Mouse (Mus musculus) embryonic facial prominence, embryonic 10.5 days (tissue): ENCODE measurements at regions not wholly inside any gene's neighbourhood (a gene's known extent, or its start where the extent isn't known, plus 50 kb on each side); places are given as distances from the start of the nearest gene placed in this dataset.

Experiments
- DNase-seq: peaks from one replicate; pipeline ENCODE4 v3.0.0-alpha.2; 2017; ENCODE audit warnings: low spot score
- H3K27ac ChIP-seq: fragments of 300-500 bp; sonication (generic); replicated peaks from 2 replicates; pipeline ENCODE4 v1.5.1; 2016; ENCODE audit warnings: mild to moderate bottlenecking
- H3K27me3 ChIP-seq: fragments of 300-500 bp; sonication (generic); replicated peaks from 2 replicates; pipeline ENCODE4 v1.6.1; 2016; ENCODE audit warnings: low read depth, mild to moderate bottlenecking; ENCODE audit not compliant: poor library complexity, severe bottlenecking
- H3K36me3 ChIP-seq: fragments of 300-500 bp; sonication (generic); replicated peaks from 2 replicates; pipeline ENCODE4 v1.6.1; 2016; ENCODE audit warnings: mild to moderate bottlenecking, moderate library complexity
- H3K4me1 ChIP-seq: fragments of 300-500 bp; sonication (generic); 2 replicates; pipeline ENCODE4 v1.6.1; 2016
- H3K4me3 ChIP-seq: fragments of 300-500 bp; sonication (generic); 2 replicates; pipeline ENCODE4 v1.5.1; 2016; ENCODE audit warnings: mild to moderate bottlenecking, moderate library complexity
- H3K9me3 ChIP-seq: fragments of 300-500 bp; sonication (generic); 2 replicates; pipeline ENCODE4 v1.6.1; 2016; ENCODE audit warnings: mild to moderate bottlenecking
- WGBS: fragments of 180-500 bp; shearing (Covaris S2); methylation state at CpG from one replicate; pipeline ENCODE4 v1.1.7; 2016; 5-methylcytosine and 5-hydroxymethylcytosine counted together

DNA sequence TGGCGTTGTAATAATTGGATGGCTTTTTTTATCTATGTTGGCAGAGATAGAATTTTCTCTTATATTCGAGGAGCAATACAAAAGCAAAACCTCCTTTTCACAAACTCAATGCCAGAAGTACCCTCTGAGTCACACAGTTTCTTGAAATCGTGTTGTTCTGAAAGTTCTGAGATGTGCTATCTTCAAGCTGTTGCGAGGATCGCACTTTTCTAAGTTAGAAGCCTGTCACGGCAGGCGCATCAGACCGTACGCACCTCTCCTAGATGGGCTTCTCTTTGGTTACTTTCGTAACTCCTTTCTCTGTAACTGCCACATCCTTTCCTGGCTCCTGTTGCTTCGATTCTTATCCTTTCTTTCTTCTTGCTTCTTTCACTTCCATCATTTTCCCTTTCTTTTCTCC lies 271.2 kb upstream of the Arrdc3 start:
- Histone ChIP-seq H3K27ac (no peak overlapping the region), H3K27me3 (no peaks in the 10 kb centered on the region), H3K36me3 (no peaks in the 10 kb centered on the region), H3K4me1 (no peaks in the 10 kb centered on the region), H3K4me3 (no peak overlapping the region), H3K9me3 (no peaks in the 10 kb centered on the region)
- WGBS, result 88% methylated on average over 11 of the region's 11 CpGs
- no peak for DNase-seq

DNA sequence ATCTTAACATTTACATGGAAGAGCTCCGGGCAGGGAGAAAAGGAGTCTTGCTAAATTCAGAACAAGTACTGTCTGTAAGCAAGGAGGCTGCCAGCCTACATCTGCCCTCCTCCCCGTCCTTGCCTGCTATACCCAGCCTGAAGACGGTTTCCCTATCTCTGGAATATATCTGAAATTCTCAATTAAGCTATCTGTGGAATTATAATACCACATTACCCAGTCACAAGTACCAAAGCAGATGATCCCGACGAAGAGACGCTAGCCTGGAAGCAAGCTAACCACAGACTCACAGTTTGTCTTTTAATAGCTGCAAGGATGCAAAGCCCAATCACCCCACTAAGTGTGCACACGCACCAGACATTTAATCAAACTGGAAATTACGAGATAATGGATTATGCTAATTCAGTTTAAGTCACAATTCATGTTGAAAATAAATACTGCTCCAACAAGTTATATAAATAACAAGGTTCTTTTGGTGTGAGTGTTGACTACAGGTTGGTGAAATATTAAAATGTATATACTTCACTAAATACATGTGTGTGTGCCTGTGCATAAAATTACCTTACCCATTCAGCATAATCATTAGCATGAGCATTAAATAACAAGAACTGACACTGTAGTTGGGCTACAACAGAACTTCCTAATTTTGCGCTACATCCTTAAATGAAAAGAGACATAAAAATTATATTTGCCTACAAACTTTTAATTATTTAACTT lies 269.9 kb upstream of the Arrdc3 start:
- no peaks in the 10 kb centered on the region for H3K9me3 ChIP-seq
- H3K4me3 ChIP-seq, result no peak overlapping the region
- 83% methylated on average over 9 of the region's 9 CpGs for WGBS
- no peaks in the 10 kb centered on the region for H3K4me1 ChIP-seq
- no peak for DNase-seq
- no peak overlapping the region for H3K27ac ChIP-seq
- H3K36me3 ChIP-seq, result no peaks in the 10 kb centered on the region
- H3K27me3 ChIP-seq, result no peaks in the 10 kb centered on the region

DNA sequence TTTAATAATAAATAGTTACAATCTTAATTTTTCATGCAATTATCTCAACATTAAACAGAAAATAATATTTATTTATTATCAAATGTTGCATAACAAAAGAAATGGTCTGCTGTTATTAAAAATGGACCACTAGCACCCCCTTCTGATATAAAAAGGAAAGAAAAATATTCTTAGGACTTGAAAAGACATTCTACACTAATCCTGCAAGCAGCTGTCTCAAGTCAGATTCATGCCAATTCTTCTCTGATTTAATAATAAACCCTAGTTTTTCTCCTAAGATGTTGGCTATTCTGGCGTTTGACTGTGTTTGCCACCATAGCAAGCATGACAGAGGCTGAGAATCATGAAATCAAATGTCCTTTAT lies 269.3 kb upstream of the Arrdc3 start:
- 57% methylated on average over 1 of the region's 1 CpGs for WGBS
- Histone ChIP-seq H3K4me3 (no peak overlapping the region), H3K36me3 (no peaks in the 10 kb centered on the region), H3K9me3 (no peaks in the 10 kb centered on the region), H3K27ac (no peak overlapping the region), H3K27me3 (no peaks in the 10 kb centered on the region), H3K4me1 (no peaks in the 10 kb centered on the region)
- DNase-seq, result no peak

DNA sequence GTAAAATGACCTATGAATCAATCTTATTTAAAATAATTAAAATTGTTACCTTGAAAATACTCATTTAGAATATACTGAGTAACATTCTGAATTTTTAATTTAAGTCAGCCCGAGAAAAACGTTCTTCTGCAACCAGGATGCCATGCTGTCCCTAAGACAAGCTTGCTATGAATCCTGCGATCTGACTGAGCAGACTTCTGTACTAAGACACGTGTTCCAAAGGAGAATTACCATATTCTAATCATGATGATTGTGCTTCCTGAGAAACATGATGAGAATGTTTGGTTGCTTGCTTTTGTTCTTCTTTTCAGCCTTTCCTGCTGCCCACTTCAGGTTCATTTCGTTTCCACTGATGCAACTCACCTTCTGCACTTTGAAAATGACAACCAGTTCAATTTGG lies 268.2 kb upstream of the Arrdc3 start:
- no peak for DNase-seq

DNA sequence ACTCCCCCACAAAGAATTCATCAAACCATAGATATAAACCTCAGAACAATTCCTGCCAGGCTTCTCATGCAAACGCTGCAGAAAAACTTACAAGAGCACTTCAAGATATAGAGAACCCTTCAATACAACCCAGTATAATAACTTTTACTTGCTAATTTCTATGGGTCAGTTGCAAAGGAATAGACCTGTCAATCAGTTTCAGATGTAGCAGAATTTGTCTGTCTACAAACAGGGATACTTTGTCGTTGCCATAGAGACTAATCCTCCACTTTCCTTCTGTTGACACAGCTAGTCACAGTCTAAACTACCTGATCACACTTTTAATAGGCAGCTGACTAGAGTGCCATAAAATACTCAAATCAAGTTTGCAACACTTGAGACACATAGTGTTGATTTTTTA lies 260.2 kb upstream of the Arrdc3 start:
- H3K36me3 ChIP-seq, result no peaks in the 10 kb centered on the region
- no peaks in the 10 kb centered on the region for H3K9me3 ChIP-seq
- H3K4me3 ChIP-seq, result no peak overlapping the region
- H3K4me1 ChIP-seq, result no peaks in the 10 kb centered on the region
- no peak overlapping the region for H3K27ac ChIP-seq
- 35% methylated on average over 2 of the region's 2 CpGs for WGBS
- no peak for DNase-seq
- no peaks in the 10 kb centered on the region for H3K27me3 ChIP-seq

More for the DNA sequence above, 268.2 kb upstream of the Arrdc3 start:
- Histone ChIP-seq H3K27ac (no peak overlapping the region), H3K9me3 (no peaks in the 10 kb centered on the region), H3K4me3 (no peak overlapping the region), H3K27me3 (no peaks in the 10 kb centered on the region), H3K4me1 (no peaks in the 10 kb centered on the region), H3K36me3 (no peaks in the 10 kb centered on the region)
- WGBS, result 67% methylated on average over 5 of the region's 5 CpGs

DNA sequence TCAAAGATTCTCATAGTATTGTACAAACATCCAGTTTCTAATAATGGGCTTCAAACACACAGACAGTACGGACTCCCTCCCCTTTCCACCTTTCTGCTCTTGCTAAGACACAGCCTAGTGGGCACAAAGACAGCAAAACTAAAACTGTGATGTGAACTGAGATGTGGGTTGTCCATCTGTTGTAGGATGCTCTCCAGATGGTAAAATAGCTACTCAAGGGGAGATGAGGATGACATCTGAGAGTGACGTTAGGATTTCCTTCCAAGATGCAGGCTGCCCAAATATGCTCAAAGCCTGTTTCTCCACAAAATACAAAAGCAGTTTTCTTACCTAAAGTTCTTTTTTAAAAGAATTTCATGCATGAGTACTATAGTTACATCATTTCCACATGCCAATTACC lies 241.8 kb upstream of the Arrdc3 start:
- no peak for DNase-seq
- no peaks in the 10 kb centered on the region for H3K27me3 ChIP-seq
- WGBS, result 74% methylated on average over 2 of the region's 2 CpGs
- no peaks in the 10 kb centered on the region for H3K9me3 ChIP-seq
- H3K4me3 ChIP-seq, result no peak overlapping the region
- H3K4me1 ChIP-seq, result no peaks in the 10 kb centered on the region
- H3K36me3 ChIP-seq, result no peaks in the 10 kb centered on the region
- no peak overlapping the region for H3K27ac ChIP-seq

DNA sequence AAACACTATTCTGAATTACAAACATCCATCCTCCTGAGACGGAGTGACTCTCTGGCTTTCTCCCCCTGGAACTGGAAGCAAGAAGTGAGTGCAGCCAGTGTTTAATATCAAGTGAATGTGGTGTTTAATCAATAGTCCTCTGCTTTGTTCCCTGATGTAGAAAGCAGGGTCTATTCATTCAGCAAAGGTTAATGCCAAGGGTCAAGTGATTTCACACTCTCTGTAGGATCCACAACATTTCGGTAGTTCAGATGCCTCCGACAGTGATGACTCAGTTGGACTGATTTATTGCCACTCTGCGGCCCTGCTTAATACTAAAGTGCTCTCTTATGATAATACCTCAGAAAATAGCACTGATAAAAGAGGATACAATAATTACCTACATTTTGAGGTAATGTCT lies 235.6 kb upstream of the Arrdc3 start:
- no peaks in the 10 kb centered on the region for H3K9me3 ChIP-seq
- no peak overlapping the region for H3K27ac ChIP-seq
- H3K27me3 ChIP-seq, result no peaks in the 10 kb centered on the region
- 46% methylated on average over 4 of the region's 4 CpGs for WGBS
- no peaks in the 10 kb centered on the region for H3K4me1 ChIP-seq
- H3K36me3 ChIP-seq, result no peaks in the 10 kb centered on the region
- no peak overlapping the region for H3K4me3 ChIP-seq
- DNase-seq, result no peak

DNA sequence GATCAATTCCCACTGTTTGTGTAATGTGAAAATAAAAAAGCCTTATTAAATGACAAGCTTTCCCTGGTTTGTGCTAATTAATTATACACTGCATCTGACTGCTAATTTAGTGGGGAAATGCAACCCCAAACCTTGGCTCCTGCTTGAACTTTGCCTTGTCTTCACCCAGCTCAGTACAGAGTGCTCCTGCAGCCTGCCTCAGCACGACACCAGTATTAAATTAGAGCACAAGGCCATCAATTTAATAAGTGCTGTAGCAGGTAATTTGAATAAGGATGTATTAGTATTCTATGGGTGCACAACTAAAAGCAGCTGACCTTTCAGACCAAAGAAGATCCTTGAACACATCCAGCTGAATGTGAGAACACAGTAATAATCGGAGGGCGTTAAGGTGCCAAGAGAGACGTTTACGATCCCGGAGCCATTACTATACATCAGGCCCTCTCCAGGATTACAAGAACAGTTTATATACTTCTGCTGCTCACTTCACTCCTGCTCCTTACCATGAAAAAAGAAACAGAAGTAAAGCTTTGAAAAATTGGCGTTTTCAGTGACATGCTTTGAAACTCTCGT lies 230.1 kb upstream of the Arrdc3 start:
- Histone ChIP-seq H3K27me3 (no peaks in the 10 kb centered on the region), H3K9me3 (no peaks in the 10 kb centered on the region), H3K4me3 (no peak overlapping the region), H3K27ac (no peak overlapping the region), H3K36me3 (no peaks in the 10 kb centered on the region), H3K4me1 (no peaks in the 10 kb centered on the region)
- DNase-seq, result no peak
- 84% methylated on average over 8 of the region's 8 CpGs for WGBS

DNA sequence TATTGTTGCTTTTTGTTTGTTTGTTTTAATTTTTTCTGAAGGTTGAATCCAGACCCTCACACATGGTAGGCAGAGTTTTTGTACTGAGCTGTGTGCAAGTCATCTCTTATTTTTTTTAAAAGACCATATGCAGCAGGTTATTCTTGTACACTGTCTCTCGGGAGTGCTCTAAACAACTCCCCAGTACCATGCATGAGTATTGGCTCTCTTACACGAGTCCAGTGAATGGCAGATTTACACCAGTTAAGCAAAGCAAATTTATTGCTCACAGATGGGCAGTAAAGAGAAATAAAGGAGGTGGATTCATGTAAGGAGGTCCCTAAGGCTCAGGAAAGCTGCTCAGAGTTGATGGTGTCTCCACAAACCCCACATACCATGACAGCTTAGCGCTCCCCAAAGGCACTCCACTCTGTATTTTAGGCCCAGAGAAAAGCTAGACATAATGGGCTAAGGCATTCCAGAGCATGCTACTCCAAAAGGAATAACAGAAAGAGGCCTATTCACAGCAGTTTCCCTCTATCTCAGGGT lies 216.9 kb upstream of the Arrdc3 start:
- no peak for DNase-seq
- 71% methylated on average over 3 of the region's 3 CpGs for WGBS
- H3K27ac ChIP-seq, result no peak overlapping the region

DNA sequence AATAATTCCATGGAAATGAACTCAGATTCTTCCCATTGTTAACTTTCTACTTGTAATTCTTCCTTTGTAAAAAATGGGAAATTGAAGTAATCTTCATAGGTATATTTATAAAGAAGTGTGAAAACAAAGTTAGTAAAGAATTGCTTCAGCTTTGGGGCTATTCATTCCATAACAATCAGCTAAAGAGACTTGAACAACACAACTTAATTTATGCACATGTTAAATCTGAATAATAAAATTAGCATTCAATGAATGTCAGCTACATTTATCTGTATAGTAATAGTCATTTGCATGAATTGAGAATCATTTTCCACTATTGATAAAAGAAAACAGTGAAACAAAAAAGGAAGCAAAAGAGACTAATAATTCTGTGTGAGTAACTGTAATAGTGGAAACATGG lies 193.3 kb upstream of the Arrdc3 start:
- Histone ChIP-seq H3K36me3 (no peaks in the 10 kb centered on the region), H3K27ac (no peak overlapping the region), H3K27me3 (no peaks in the 10 kb centered on the region), H3K4me1 (no peaks in the 10 kb centered on the region), H3K4me3 (no peak overlapping the region), H3K9me3 (no peaks in the 10 kb centered on the region)
- no peak for DNase-seq

More for the DNA sequence above, 216.9 kb upstream of the Arrdc3 start:
- H3K4me1 ChIP-seq, result no peaks in the 10 kb centered on the region
- no peaks in the 10 kb centered on the region for H3K27me3 ChIP-seq
- no peaks in the 10 kb centered on the region for H3K36me3 ChIP-seq
- no peak overlapping the region for H3K4me3 ChIP-seq
- H3K9me3 ChIP-seq, result no peaks in the 10 kb centered on the region

DNA sequence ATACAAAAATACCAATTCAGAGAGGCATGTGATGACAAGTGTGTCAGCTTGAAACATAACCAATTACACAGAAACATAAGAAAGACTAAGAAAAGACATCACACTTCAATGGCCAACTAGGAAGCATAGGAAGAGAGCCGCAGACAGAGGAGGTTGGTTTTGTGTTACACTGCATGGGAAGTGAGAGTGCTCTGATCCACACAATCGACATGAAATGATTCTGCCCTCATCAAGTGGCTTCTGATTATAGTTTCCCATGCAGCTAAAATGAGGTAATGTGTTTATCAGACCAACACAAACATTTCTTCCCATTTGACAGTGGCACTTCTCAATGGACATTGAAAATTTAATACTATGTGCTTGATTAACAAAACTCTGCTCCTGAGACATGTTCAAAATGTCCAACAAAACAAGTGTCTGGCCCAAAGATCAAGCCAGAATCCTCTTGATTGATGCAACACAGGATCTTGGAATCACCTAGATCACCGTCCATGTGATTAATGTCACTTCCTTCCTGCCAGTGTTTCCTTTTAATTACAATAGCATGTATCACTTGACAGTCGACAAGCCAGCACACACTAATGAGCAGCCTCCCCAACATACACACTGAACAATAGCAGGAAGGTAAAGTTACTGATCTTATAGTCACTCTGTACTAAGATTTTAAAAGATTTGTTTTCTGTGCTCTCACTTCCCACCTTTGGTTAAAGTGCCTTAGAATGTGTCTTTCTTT lies 192.4 kb upstream of the Arrdc3 start:
- Histone ChIP-seq H3K36me3 (no peaks in the 10 kb centered on the region), H3K27me3 (no peaks in the 10 kb centered on the region), H3K27ac (no peak overlapping the region), H3K9me3 (no peaks in the 10 kb centered on the region), H3K4me3 (no peak overlapping the region), H3K4me1 (no peaks in the 10 kb centered on the region)
- no peak for DNase-seq
- WGBS, result 75% methylated on average over 4 of the region's 4 CpGs

DNA sequence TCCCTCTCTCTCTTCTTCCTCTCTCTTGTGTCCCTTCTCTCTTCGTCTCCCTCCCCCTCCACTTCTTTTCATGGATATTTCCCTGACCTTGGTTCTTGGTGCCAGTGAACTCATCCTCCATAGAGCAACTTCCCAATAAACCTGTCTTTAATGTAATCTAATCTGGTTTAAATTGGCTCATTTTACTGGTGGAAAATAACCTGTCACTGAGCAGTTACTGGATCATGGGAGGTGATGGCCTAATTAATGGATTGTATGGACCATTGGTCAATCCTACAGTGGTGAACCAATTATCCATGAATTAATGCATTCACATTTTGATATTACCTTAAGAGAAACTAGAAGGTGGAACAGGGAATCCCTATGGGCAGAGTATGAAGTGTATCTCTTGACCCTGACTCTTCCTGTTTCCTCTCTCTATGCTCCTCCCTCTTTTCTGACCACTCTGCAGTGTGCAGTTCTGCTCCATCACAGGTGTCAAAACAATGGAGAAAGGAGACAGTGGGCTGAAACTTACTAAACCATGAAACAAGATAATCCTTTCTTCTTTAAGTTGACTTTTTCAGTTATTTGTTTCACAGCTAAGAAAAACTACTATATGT lies 187.5 kb upstream of the Arrdc3 start:
- no peaks in the 10 kb centered on the region for H3K9me3 ChIP-seq
- no peak for DNase-seq
- 76% methylated on average over 1 of the region's 1 CpGs for WGBS
- H3K36me3 ChIP-seq, result no peaks in the 10 kb centered on the region
- H3K27me3 ChIP-seq, result no peaks in the 10 kb centered on the region
- no peaks in the 10 kb centered on the region for H3K4me1 ChIP-seq
- H3K4me3 ChIP-seq, result no peak overlapping the region
- H3K27ac ChIP-seq, result no peak overlapping the region
